Mouse (Mus musculus) cortical plate, adult 2 months (tissue): ENCODE results near the gene Dhx16.

ENCODE experiments used
- CTCF ChIP-seq: fragments of 200-500 bp; IDR thresholded peaks from 2 replicates; pipeline ENCODE4 v1.5.1; 2011; ENCODE audit warnings: mild to moderate bottlenecking, control low read depth, low read length; ENCODE audit not compliant: insufficient read depth; ENCODE audit errors: extremely low read depth
- POLR2A ChIP-seq: fragments of 200-500 bp; IDR thresholded peaks from 2 replicates; pipeline ENCODE4 v1.6.1; 2011; ENCODE audit warnings: mild to moderate bottlenecking, low read length, control low read depth; ENCODE audit not compliant: insufficient read depth; ENCODE audit errors: extremely low read depth

GRCm38 (mm10) chr17:35919864-35920301, 40.3 kb downstream of the Dhx16 start:
- TF ChIP-seq CTCF (no peak), POLR2A (no peak)
